Mouse (Mus musculus) intestine, postnatal 0 days (tissue): ENCODE results near the gene St3gal2. TPM values are rescaled to one million over a fixed set of nuclear protein-coding genes. Genes with fewer than 3 reads are reported as not detected.
"Not testable (repeated sequence)": the region's sequence is repeated elsewhere in the genome, so short reads cannot be mapped to it uniquely, and the experiment has no call there.

ENCODE experiments used
- ATAC-seq: fragments of 200-750 bp; cut with Nextera tagmentation; 2 replicates; pipeline ENCODE4 v1.8.0; 2017; ENCODE audit warnings: mild to moderate bottlenecking, moderate TSS enrichment, moderate library complexity
- H3K27ac ChIP-seq: fragments of 300-500 bp; sonication (generic); 2 replicates; pipeline ENCODE4 v1.5.1; 2014; ENCODE audit warnings: mild to moderate bottlenecking, low read depth, low read length, moderate library complexity
- H3K27me3 ChIP-seq: fragments of 300-500 bp; sonication (generic); replicated peaks from 2 replicates; pipeline ENCODE4 v1.6.1; 2014; ENCODE audit warnings: low read length, mixed read lengths; ENCODE audit not compliant: control insufficient read depth, insufficient read depth
- H3K36me3 ChIP-seq: fragments of 300-500 bp; sonication (generic); 2 replicates; pipeline ENCODE4 v1.6.1; 2014; ENCODE audit warnings: mild to moderate bottlenecking, moderate library complexity; ENCODE audit not compliant: control insufficient read depth, insufficient read depth
- H3K4me1 ChIP-seq: fragments of 300-500 bp; sonication (generic); replicated peaks from 2 replicates; pipeline ENCODE4 v1.6.1; 2014; ENCODE audit warnings: antibody characterized with exemption, low read length, mixed read lengths; ENCODE audit not compliant: control insufficient read depth, insufficient read depth
- H3K4me2 ChIP-seq: fragments of 300-500 bp; sonication (generic); replicated peaks from 2 replicates; pipeline ENCODE4 v1.6.1; 2014; ENCODE audit warnings: low read depth, mild to moderate bottlenecking, moderate library complexity
- H3K4me3 ChIP-seq: fragments of 300-500 bp; sonication (generic); 2 replicates; pipeline ENCODE4 v1.5.1; 2014; ENCODE audit warnings: low read depth, low read length
- H3K9ac ChIP-seq: fragments of 300-500 bp; sonication (generic); 2 replicates; pipeline ENCODE4 v1.6.1; 2014; ENCODE audit warnings: mild to moderate bottlenecking, low read depth, low read length
- H3K9me3 ChIP-seq: fragments of 300-500 bp; sonication (generic); 2 replicates; pipeline ENCODE4 v1.6.1; 2016; ENCODE audit warnings: mixed run types; ENCODE audit not compliant: control insufficient read depth
- CTCF ChIP-seq: sonication (generic); IDR thresholded peaks from 2 replicates; pipeline ENCODE4 v1.5.1; 2016; ENCODE audit warnings: low read depth, mild to moderate bottlenecking, control low read depth, antibody characterized with exemption, moderate library complexity
- WGBS: fragments of 180-500 bp; shearing (Covaris S2); extraction: QIAGEN DNeasy Blood & Tissue Kit; methylation state at CpG from one replicate; pipeline ENCODE4 v1.1.7; 2014; 5-methylcytosine and 5-hydroxymethylcytosine counted together
- polyA plus RNA-seq: library from polyadenylated mRNA; unstranded; fragments of >200 nt; fragmentation: Nextera tagmentation; extraction: Ambion mirVana; gene quantifications from 2 replicates; pipeline ENCODE4 v1.2.1, GENCODE M21; 2015

St3gal2 gene
- polyA plus RNA-seq, 1 experiment from 2014 or later = 5.1 TPM

DNA sequence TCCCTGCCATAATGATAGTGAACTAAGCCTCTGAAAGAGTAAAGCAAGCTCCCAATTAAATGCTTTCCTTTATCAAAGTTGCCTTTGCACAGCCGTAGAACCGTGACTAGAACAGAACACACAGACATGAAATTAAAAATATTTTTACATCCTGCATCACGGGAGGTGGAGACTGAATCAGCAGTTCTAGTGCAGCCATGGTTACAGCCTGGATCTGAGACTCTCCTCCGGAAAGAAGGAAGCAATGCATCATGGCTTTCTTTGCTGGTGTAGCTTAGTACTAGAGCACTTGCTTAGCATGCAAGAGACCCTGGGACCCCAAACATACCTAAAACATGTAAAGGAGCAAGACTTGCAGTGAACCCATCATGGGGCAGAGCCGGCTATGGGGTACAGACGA lies 14.3 kb upstream of the St3gal2 start:
- Histone ChIP-seq H3K4me1 (0 out of 2 replicates have a peak, but pooled peaks cover 3% of the 10 kb centered on the region), H3K27me3 (no peaks in the 10 kb centered on the region), H3K4me3 (no peak overlapping the region), H3K9ac (no peak overlapping the region), H3K9me3 (no peaks in the 10 kb centered on the region), H3K4me2 (no peak overlapping the region), H3K27ac (no peak overlapping the region), H3K36me3 (no peaks in the 10 kb centered on the region)
- no peak for TF ChIP-seq CTCF
- ATAC-seq = no peak
- 83% methylated on average over 6 of the region's 6 CpGs for WGBS

- 82% methylated on average over 1 of the region's 1 CpGs for WGBS
- no peak for ATAC-seq
Measured at GRCm38 (mm10) chr8:110906682-110907081, 13.0 kb upstream of the St3gal2 start.

DNA sequence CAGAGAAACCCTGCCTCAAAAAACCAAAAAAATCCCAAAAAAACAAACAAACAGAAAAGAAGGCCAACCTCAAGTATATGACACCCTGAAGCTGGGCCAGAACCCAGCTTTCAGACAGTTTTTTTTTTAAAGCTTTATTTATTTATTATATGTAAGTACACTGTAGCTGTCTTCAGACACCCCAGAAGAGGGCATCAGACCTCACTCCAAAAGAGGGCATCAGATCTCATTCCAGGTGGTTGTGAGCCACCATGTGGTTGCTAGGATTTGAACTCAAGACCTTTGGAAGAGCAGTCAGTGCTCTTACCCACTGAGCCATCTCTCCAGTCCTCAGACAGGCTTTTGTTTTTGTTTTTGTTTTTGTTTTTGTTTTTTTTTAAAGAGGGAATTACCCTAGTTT lies 9.9 kb upstream of the St3gal2 start:
- H3K27me3 ChIP-seq, H3K4me3 ChIP-seq, H3K9me3 ChIP-seq, H3K27ac ChIP-seq, ATAC-seq, H3K36me3 ChIP-seq, H3K4me2 ChIP-seq, H3K4me1 ChIP-seq, H3K9ac ChIP-seq: not testable (repeated sequence)

More at GRCm38 (mm10) chr8:110906682-110907081, 13.0 kb upstream of the St3gal2 start:
- TF ChIP-seq CTCF = no peak
- H3K36me3 ChIP-seq = no peaks in the 10 kb centered on the region
- no peak overlapping the region for H3K4me2 ChIP-seq
- H3K4me3 ChIP-seq = no peak overlapping the region
- H3K9me3 ChIP-seq = no peaks in the 10 kb centered on the region
- H3K27ac ChIP-seq = no peak overlapping the region
- H3K4me1 ChIP-seq = no peaks in the 10 kb centered on the region
- no peaks in the 10 kb centered on the region for H3K27me3 ChIP-seq
- no peak overlapping the region for H3K9ac ChIP-seq

GRCm38 (mm10) chr8:110911576-110912570 lies 7.8 kb upstream of the St3gal2 start:
- H3K4me2 ChIP-seq = no peak overlapping the region
- TF ChIP-seq CTCF = no peak
- no peak overlapping the region for H3K4me3 ChIP-seq
- H3K27me3 ChIP-seq = no peaks in the 10 kb centered on the region
- H3K9me3 ChIP-seq = no peaks in the 10 kb centered on the region
- no peak for ATAC-seq
- no peak overlapping the region for H3K9ac ChIP-seq
- H3K27ac ChIP-seq = no peak overlapping the region
- H3K4me1 ChIP-seq = no peaks in the 10 kb centered on the region
- 83% methylated on average over 15 of the region's 15 CpGs for WGBS
- no peaks in the 10 kb centered on the region for H3K36me3 ChIP-seq

DNA sequence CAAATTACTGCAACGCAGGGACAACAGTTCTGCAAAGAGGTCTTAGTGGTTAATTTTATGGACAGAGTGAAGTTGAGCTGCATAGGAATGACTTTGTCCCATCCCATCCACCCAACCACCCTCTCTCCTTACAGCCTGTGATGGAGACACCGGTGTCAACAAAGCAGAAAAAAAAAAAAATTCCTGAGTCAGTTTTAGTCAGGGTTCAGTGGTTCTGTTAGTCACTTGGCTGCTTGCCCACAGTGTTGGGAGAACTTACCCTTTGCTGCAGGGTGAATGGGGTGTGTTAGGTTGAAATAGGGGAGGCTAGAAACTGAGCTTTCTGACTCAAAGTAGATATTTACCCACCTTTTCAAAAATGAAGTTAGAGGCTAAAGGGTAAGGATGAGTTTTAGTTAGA lies 2.3 kb upstream of the St3gal2 start:
- Histone ChIP-seq H3K9me3 (no peaks in the 10 kb centered on the region), H3K36me3 (no peaks in the 10 kb centered on the region), H3K4me3 (no peak overlapping the region), H3K27me3 (no peaks in the 10 kb centered on the region), H3K4me1 (no peaks in the 10 kb centered on the region; the same call in 1 of the 2 replicates), H3K9ac (no peak overlapping the region), H3K27ac (no peak overlapping the region), H3K4me2 (no peak overlapping the region)
- TF ChIP-seq CTCF = no peak
- no peak for ATAC-seq
- WGBS = 68% methylated on average over 2 of the region's 2 CpGs

DNA sequence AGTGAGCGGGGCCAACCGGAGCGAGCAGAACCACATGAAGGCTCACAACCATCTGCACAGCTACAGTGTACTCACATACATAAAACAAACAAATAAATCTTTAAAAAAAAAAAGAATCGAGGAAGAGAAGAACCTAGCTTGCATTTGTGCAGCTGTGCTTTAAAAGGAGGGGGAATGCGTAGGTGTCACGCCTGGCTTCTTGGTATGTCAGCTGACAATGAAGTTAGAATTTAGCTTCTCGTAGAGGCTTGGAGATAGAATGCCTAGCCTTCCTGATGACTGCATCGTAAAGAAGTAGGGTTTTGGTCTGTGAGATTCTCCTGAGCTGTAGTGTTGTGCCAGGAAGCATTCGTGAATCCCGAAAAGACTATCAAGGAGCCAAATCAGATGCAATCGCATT lies 1.7 kb upstream of the St3gal2 start:
- Histone ChIP-seq H3K4me2 (no peak overlapping the region), H3K27ac (no peak overlapping the region), H3K36me3 (no peaks in the 10 kb centered on the region), H3K27me3 (no peaks in the 10 kb centered on the region), H3K9ac (no peak overlapping the region), H3K9me3 (no peaks in the 10 kb centered on the region), H3K4me3 (no peak overlapping the region), H3K4me1 (no peaks in the 10 kb centered on the region; the same call in 1 of the 2 replicates)
- ATAC-seq = no peak
- WGBS = 71% methylated on average over 11 of the region's 11 CpGs
- TF ChIP-seq CTCF = no peak
